Mouse (Mus musculus) embryonic facial prominence, embryonic 15.5 days (tissue): ENCODE measurements around the gene Mapre1. TPM values are rescaled to one million over a fixed set of nuclear protein-coding genes. Genes with fewer than 3 reads are reported as not detected.
"Not testable (repeated sequence)": the region's sequence is repeated elsewhere in the genome, so short reads cannot be mapped to it uniquely, and the experiment has no call there.

ENCODE experiments used
- ATAC-seq: fragments of 200-750 bp; cut with Nextera tagmentation; 2 replicates; pipeline ENCODE4 v1.8.0; 2017; ENCODE audit warnings: low read depth, moderate TSS enrichment; ENCODE audit not compliant: insufficient number of reproducible peaks, low FRiP score, low TSS enrichment
- H3K27ac ChIP-seq: fragments of 300-500 bp; sonication (generic); replicated peaks from 2 replicates; pipeline ENCODE4 v1.5.1; 2015; ENCODE audit warnings: mild to moderate bottlenecking, inconsistent platforms
- H3K27me3 ChIP-seq: fragments of 300-500 bp; sonication (generic); 2 replicates; pipeline ENCODE4 v1.6.1; 2015; ENCODE audit warnings: inconsistent platforms
- H3K36me3 ChIP-seq: fragments of 300-500 bp; sonication (generic); 2 replicates; pipeline ENCODE4 v1.6.1; 2015; ENCODE audit warnings: mild to moderate bottlenecking, inconsistent platforms
- H3K4me1 ChIP-seq: fragments of 300-500 bp; sonication (generic); 2 replicates; pipeline ENCODE4 v1.6.1; 2015; ENCODE audit warnings: inconsistent platforms
- H3K4me2 ChIP-seq: fragments of 300-500 bp; sonication (generic); replicated peaks from 2 replicates; pipeline ENCODE4 v1.6.1; 2015; ENCODE audit warnings: mild to moderate bottlenecking, inconsistent platforms
- H3K4me3 ChIP-seq: fragments of 300-500 bp; sonication (generic); replicated peaks from 2 replicates; pipeline ENCODE4 v1.5.1; 2015; ENCODE audit warnings: mild to moderate bottlenecking, inconsistent platforms
- H3K9ac ChIP-seq: fragments of 300-500 bp; sonication (generic); 2 replicates; pipeline ENCODE4 v1.6.1; 2015; ENCODE audit warnings: inconsistent platforms
- H3K9me3 ChIP-seq: fragments of 300-500 bp; sonication (generic); replicated peaks from 2 replicates; pipeline ENCODE4 v1.6.1; 2016; ENCODE audit warnings: inconsistent platforms
- WGBS: fragments of 180-500 bp; shearing (Covaris S2); methylation state at CpG from one replicate; pipeline ENCODE4 v1.1.7; 2015; 5-methylcytosine and 5-hydroxymethylcytosine counted together
- polyA plus RNA-seq: library from polyadenylated mRNA; unstranded; fragments of >200 nt; fragmentation: Nextera tagmentation; extraction: Ambion mirVana; gene quantifications from 2 replicates; pipeline ENCODE4 v1.2.1, GENCODE M21; 2015

The Mapre1 gene
- 200 and 207 TPM in 2 replicates for polyA plus RNA-seq

GRCm38 (mm10) chr2:153740500-153741436 is at the start of gene Mapre1:
Gene Mapre1, plus strand, starts transcription at chr2:153741274.
- no peaks in the 10 kb centered on the region for H3K27me3 ChIP-seq
- peak within 1 kb of the TSS; percentile 86 for H3K4me3 ChIP-seq
- H3K4me2 ChIP-seq = peak within 1 kb of the TSS; percentile 79
- H3K9ac ChIP-seq = peak within 1 kb of the TSS; percentile 91
- 11% methylated on average over 58 of the region's 58 CpGs for WGBS
- ATAC-seq = peak; percentile 97
- H3K4me1 ChIP-seq = peaks cover 31% of the 10 kb centered on the region
- H3K27ac ChIP-seq = peak within 1 kb of the TSS; percentile 94
- H3K36me3 ChIP-seq = no peaks in the 10 kb centered on the region
- H3K9me3 ChIP-seq = no peaks in the 10 kb centered on the region

- WGBS = 85% methylated on average over 7 of the region's 7 CpGs
- H3K36me3 ChIP-seq, H3K27ac ChIP-seq, H3K4me3 ChIP-seq, ATAC-seq, H3K27me3 ChIP-seq, H3K9me3 ChIP-seq, H3K4me2 ChIP-seq, H3K4me1 ChIP-seq, H3K9ac ChIP-seq: not testable (repeated sequence)
These were observed 47.7 kb upstream of the Mapre1 start for GRCm38 (mm10) chr2:153693413-153693812.

- Histone ChIP-seq H3K4me3 (no peak overlapping the region), H3K36me3 (no peaks in the 10 kb centered on the region), H3K9me3 (no peaks in the 10 kb centered on the region), H3K4me1 (no peaks in the 10 kb centered on the region), H3K27ac (no peak overlapping the region), H3K4me2 (no peak overlapping the region), H3K9ac (no peak overlapping the region), H3K27me3 (no peaks in the 10 kb centered on the region)
- ATAC-seq = no peak
- WGBS = 69% methylated on average over 19 of the region's 19 CpGs
These were observed 46.5 kb upstream of the Mapre1 start for GRCm38 (mm10) chr2:153694462-153695085.

GRCm38 (mm10) chr2:153696352-153696751 is 44.7 kb upstream of the Mapre1 start, which contains the start of gene Dnmt3c:
Gene Dnmt3c, plus strand, starts transcription at chr2:153696652.
- Histone ChIP-seq H3K9ac (no peak within 1 kb of the TSS), H3K4me2 (no peak within 1 kb of the TSS), H3K4me3 (no peak within 1 kb of the TSS)

GRCm38 (mm10) chr2:153703389-153703788 is 37.7 kb upstream of the Mapre1 start:
- Histone ChIP-seq H3K36me3 (no peaks in the 10 kb centered on the region), H3K9me3 (no peaks in the 10 kb centered on the region), H3K9ac (no peak overlapping the region), H3K27ac (no peak overlapping the region), H3K27me3 (no peaks in the 10 kb centered on the region), H3K4me2 (no peak overlapping the region), H3K4me1 (no peaks in the 10 kb centered on the region), H3K4me3 (no peak overlapping the region)
- 23% methylated on average over 6 of the region's 6 CpGs for whole genome bisulfite sequencing
- no peak for ATAC-seq

More at GRCm38 (mm10) chr2:153696352-153696751, 44.7 kb upstream of the Mapre1 start, which contains the start of gene Dnmt3c:
- Histone ChIP-seq H3K27ac (no peak within 1 kb of the TSS), H3K4me1 (no peaks in the 10 kb centered on the region), H3K36me3 (no peaks in the 10 kb centered on the region), H3K9me3 (no peaks in the 10 kb centered on the region), H3K27me3 (no peaks in the 10 kb centered on the region)
- ATAC-seq = no peak

GRCm38 (mm10) chr2:153710701-153711330 is 30.3 kb upstream of the Mapre1 start:
- ATAC-seq = 0 out of 2 replicates have a peak, but pooled peaks have one; percentile 13
- 44% methylated on average over 8 of the region's 8 CpGs for WGBS
- Histone ChIP-seq H3K27ac (no peak overlapping the region), H3K4me2 (no peak overlapping the region), H3K4me3 (no peak overlapping the region), H3K9me3 (no peaks in the 10 kb centered on the region), H3K9ac (no peak overlapping the region), H3K27me3 (no peaks in the 10 kb centered on the region), H3K36me3 (no peaks in the 10 kb centered on the region), H3K4me1 (peaks cover 6% of the 10 kb centered on the region; the same call in 1 of the 2 replicates)

GRCm38 (mm10) chr2:153712646-153713091 is 28.4 kb upstream of the Mapre1 start:
- H3K9me3 ChIP-seq = no peaks in the 10 kb centered on the region
- no peak overlapping the region for H3K9ac ChIP-seq
- WGBS = 39% methylated on average over 3 of the region's 3 CpGs
- peaks cover 6% of the 10 kb centered on the region; the same call in 1 of the 2 replicates for H3K4me1 ChIP-seq
- H3K4me3 ChIP-seq = no peak overlapping the region
- H3K27ac ChIP-seq = peak overlapping the region; percentile 48; the same call in 1 of the 2 replicates
- no peaks in the 10 kb centered on the region for H3K36me3 ChIP-seq
- H3K27me3 ChIP-seq = no peaks in the 10 kb centered on the region
- no peak for ATAC-seq
- H3K4me2 ChIP-seq = no peak overlapping the region

GRCm38 (mm10) chr2:153713227-153713626 is 27.8 kb upstream of the Mapre1 start:
- Histone ChIP-seq H3K9ac (no peak overlapping the region), H3K27me3 (no peaks in the 10 kb centered on the region), H3K4me3 (no peak overlapping the region), H3K9me3 (no peaks in the 10 kb centered on the region), H3K36me3 (no peaks in the 10 kb centered on the region), H3K4me2 (no peak overlapping the region), H3K27ac (peak overlapping the region; percentile 48; the same call in 1 of the 2 replicates), H3K4me1 (peaks cover 6% of the 10 kb centered on the region; the same call in 1 of the 2 replicates)
- peak; percentile 44 for ATAC-seq
- 26% methylated on average over 4 of the region's 4 CpGs for WGBS

GRCm38 (mm10) chr2:153717861-153718260 is 23.2 kb upstream of the Mapre1 start:
- H3K27me3 ChIP-seq, H3K27ac ChIP-seq, H3K4me2 ChIP-seq, ATAC-seq, H3K4me3 ChIP-seq, H3K36me3 ChIP-seq, H3K4me1 ChIP-seq, H3K9me3 ChIP-seq, H3K9ac ChIP-seq: not testable (repeated sequence)
- WGBS = 72% methylated on average over 3 of the region's 3 CpGs

- ATAC-seq = no peak
- Histone ChIP-seq H3K9ac (no peak overlapping the region), H3K27ac (no peak overlapping the region), H3K27me3 (no peaks in the 10 kb centered on the region), H3K9me3 (no peaks in the 10 kb centered on the region), H3K4me1 (no peaks in the 10 kb centered on the region), H3K4me2 (no peak overlapping the region), H3K4me3 (no peak overlapping the region), H3K36me3 (no peaks in the 10 kb centered on the region)
- 81% methylated on average over 1 of the region's 1 CpGs for WGBS
These were observed 18.0 kb upstream of the Mapre1 start for GRCm38 (mm10) chr2:153723098-153723497.

GRCm38 (mm10) chr2:153724424-153724823 is 16.6 kb upstream of the Mapre1 start:
- Histone ChIP-seq H3K9me3 (no peaks in the 10 kb centered on the region), H3K36me3 (no peaks in the 10 kb centered on the region), H3K4me1 (no peaks in the 10 kb centered on the region), H3K27ac (no peak overlapping the region), H3K9ac (no peak overlapping the region), H3K27me3 (no peaks in the 10 kb centered on the region), H3K4me3 (no peak overlapping the region), H3K4me2 (no peak overlapping the region)
- 95% methylated on average over 2 of the region's 2 CpGs for WGBS
- no peak for ATAC-seq
